Mouse (Mus musculus) lung, embryonic 14.5 days (tissue): ENCODE results near the gene Vmn1r222. TPM values are rescaled to one million over a fixed set of nuclear protein-coding genes. Genes with fewer than 3 reads are reported as not detected.
"Not testable (repeated sequence)": the region's sequence is repeated elsewhere in the genome, so short reads cannot be mapped to it uniquely, and the experiment has no call there.

Experiments used
- ATAC-seq: fragments of 200-750 bp; cut with Nextera tagmentation; 2 replicates; pipeline ENCODE4 v1.8.0; 2017; ENCODE audit warnings: mild to moderate bottlenecking, moderate TSS enrichment, moderate library complexity; ENCODE audit not compliant: insufficient read depth
- DNase-seq: peaks from one replicate; pipeline ENCODE4 v3.0.0-alpha.2; 2015
- H3K27ac ChIP-seq: fragments of 300-500 bp; sonication (generic); 2 replicates; pipeline ENCODE4 v1.5.1; 2014; ENCODE audit warnings: low read depth, mild to moderate bottlenecking, moderate library complexity
- H3K27me3 ChIP-seq: fragments of 300-500 bp; sonication (generic); 2 replicates; pipeline ENCODE4 v1.6.1; 2014; ENCODE audit warnings: low read length, control low read depth; ENCODE audit not compliant: insufficient read depth
- H3K36me3 ChIP-seq: fragments of 300-500 bp; sonication (generic); 2 replicates; pipeline ENCODE4 v1.6.1; 2014; ENCODE audit warnings: control low read depth; ENCODE audit not compliant: insufficient read depth
- H3K4me1 ChIP-seq: fragments of 300-500 bp; sonication (generic); 2 replicates; pipeline ENCODE4 v1.6.1; 2014; ENCODE audit warnings: antibody characterized with exemption, control low read depth; ENCODE audit not compliant: insufficient read depth
- H3K4me2 ChIP-seq: fragments of 300-500 bp; sonication (generic); 2 replicates; pipeline ENCODE4 v1.6.1; 2014; ENCODE audit warnings: mild to moderate bottlenecking
- H3K4me3 ChIP-seq: fragments of 300-500 bp; sonication (generic); 2 replicates; pipeline ENCODE4 v1.5.1; 2014; ENCODE audit warnings: low read depth, low read length
- H3K9ac ChIP-seq: fragments of 300-500 bp; sonication (generic); 2 replicates; pipeline ENCODE4 v1.6.1; 2014
- H3K9me3 ChIP-seq: fragments of 300-500 bp; sonication (generic); 2 replicates; pipeline ENCODE4 v1.6.1; 2016; ENCODE audit warnings: low read depth, low read length, control low read depth
- CTCF ChIP-seq: IDR thresholded peaks from 2 replicates; pipeline ENCODE4 v1.5.1; 2016; ENCODE audit warnings: antibody characterized with exemption, low read depth
- WGBS: fragments of 180-500 bp; shearing (Covaris S2); extraction: QIAGEN DNeasy Blood & Tissue Kit; methylation state at CpG from one replicate; pipeline ENCODE4 v1.1.7; 2014; 5-methylcytosine and 5-hydroxymethylcytosine counted together
- polyA plus RNA-seq: library from polyadenylated mRNA; unstranded; fragments of >200 nt; fragmentation: Nextera tagmentation; extraction: Ambion mirVana; gene quantifications from 2 replicates; pipeline ENCODE4 v1.2.1, GENCODE M21; 2014

Vmn1r222 gene
- polyA plus RNA-seq, 1 experiment from 2014 or later, result not detected

DNA sequence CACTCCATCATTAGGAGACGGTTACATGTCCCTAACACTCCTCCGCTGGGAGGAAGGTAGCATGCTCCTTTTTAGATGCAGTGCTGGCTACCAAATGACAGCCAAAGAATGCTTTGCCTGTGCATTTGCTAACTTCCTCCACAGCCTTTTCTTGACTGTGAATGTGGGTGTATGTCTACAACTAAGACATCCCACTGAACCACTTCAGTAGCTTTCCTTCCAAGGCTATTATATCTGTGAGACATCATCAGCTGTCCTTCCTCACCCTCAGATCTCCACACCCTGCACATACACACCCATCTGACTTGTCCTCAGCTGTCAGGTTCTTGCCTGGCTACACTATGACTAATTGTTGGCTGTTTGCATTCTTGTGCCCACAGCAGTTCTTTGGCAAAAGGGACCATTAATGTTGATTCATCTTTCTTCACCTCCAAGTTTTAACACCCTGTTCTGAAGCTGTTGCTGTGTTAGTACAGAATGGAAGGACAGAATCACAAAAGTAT, 22.9 kb upstream of the Vmn1r222 start:
- no peak for ATAC-seq
- no peak overlapping the region for H3K9ac ChIP-seq
- TF ChIP-seq CTCF, result no peak
- no peak for DNase-seq
- no peaks in the 10 kb centered on the region for H3K4me1 ChIP-seq
- H3K4me3 ChIP-seq, result no peak overlapping the region
- WGBS, result 76% methylated on average over 2 of the region's 2 CpGs
- H3K9me3 ChIP-seq, result no peaks in the 10 kb centered on the region
- no peak overlapping the region for H3K27ac ChIP-seq
- H3K27me3 ChIP-seq, result no peaks in the 10 kb centered on the region
- H3K36me3 ChIP-seq, result no peaks in the 10 kb centered on the region
- H3K4me2 ChIP-seq, result no peak overlapping the region

DNA sequence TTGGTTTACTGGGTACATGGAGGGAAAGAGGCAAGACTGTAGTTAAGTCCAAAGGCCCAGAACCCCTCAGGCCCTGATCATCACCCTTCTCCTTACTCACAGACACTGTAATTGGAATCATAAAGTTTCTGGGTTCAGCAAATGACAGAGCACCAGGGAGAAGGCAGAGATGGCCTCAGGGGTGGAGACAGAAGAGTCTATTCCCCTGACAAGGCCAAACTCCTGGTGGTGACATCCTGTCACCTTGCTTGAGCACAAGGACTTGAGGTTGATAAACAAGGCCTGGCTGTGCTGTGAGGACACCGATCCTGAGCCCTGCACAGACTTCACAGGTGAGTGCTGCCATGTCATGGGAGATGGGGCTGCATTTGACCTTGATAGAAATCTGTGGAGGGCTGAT, 11.1 kb upstream of the Vmn1r222 start, which contains the start of gene Vmn1r223:
Gene Vmn1r223 (plus strand): TSS at position 301 of the 400 bp plus-strand sequence.
- not testable (repeated sequence) for H3K4me1 ChIP-seq, H3K9ac ChIP-seq, H3K27me3 ChIP-seq, H3K4me3 ChIP-seq, H3K27ac ChIP-seq, H3K36me3 ChIP-seq, H3K4me2 ChIP-seq, DNase-seq, H3K9me3 ChIP-seq, ATAC-seq
- 68% methylated on average over 1 of the region's 1 CpGs for WGBS

DNA sequence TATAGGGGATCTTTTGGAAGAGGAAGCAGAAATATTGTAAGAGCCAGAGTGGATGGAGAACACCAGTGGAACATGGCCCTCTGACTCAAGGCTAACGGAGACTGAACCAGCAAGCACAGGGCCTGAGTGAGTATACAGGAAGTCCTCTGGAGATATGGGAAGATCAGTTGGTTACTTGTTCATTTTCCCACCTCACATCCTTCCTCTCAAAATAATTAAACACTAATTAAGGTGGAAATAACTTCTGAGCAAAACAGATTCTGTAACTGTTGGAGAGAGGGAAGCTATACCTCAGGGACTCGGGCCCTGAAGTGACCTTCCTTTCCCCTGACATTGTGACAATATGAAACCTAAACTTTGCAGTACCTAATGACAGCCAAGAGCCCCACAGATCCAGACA, 21.9 kb downstream of the Vmn1r222 start, which contains the start of gene Vmn1r221:
Gene Vmn1r221 (plus strand): TSS at position 301 of the 400 bp plus-strand sequence.
- H3K4me3 ChIP-seq, H3K4me1 ChIP-seq, DNase-seq, ATAC-seq, H3K36me3 ChIP-seq, H3K27ac ChIP-seq, H3K9me3 ChIP-seq, H3K9ac ChIP-seq, H3K27me3 ChIP-seq, H3K4me2 ChIP-seq: not testable (repeated sequence)
- WGBS, result 81% methylated on average over 2 of the region's 2 CpGs

DNA sequence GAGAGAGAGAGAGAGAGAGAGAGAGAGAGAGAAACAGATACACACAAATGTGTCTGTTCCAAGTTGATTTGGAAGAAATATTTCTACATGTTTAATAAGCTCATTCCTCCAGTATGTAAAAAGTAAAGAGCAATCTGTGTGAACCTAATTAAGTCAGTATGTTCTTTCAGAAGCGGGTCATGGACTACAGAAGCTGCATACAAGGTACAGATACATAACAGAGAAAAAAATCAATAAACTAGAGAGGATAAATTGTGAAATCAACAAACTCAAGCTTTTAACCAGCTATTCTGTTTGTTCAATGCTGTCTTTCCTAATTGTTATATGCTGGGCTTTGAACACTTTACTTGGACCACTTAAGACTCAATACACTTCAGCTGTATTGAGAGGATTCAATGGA, 31.9 kb downstream of the Vmn1r222 start:
- not testable (repeated sequence) for H3K36me3 ChIP-seq, H3K4me1 ChIP-seq, H3K9me3 ChIP-seq, DNase-seq, H3K4me2 ChIP-seq, H3K4me3 ChIP-seq, ATAC-seq, H3K27ac ChIP-seq, H3K9ac ChIP-seq, H3K27me3 ChIP-seq
- 59% methylated on average over 1 of the region's 1 CpGs for WGBS

DNA sequence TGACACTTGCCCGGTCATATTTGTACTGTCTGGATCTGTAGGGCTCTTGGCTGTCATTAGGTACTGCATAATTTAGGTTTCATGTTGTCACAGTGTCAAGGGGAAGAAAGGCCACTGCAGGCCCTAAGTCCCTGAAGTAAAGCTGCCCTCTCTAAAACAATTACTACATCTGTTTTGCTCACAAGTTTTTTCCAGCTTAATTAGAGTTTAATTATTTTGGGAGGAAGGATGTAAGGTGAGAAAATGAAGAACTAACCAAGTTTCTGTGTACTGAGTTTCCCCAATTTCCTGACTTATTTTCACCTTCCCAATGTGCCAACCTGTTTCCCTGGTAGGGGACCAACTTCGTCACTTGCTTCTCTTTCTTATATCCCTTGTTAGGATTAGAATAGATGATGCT, 47.9 kb downstream of the Vmn1r222 start, which contains the start of gene Vmn1r220:
Gene Vmn1r220 (minus strand): TSS at position 101 of the 400 bp plus-strand sequence.
- Histone ChIP-seq H3K4me3 (no peak within 1 kb of the TSS), H3K9me3 (no peaks in the 10 kb centered on the region; the same call in 1 of the 2 replicates), H3K4me1 (no peaks in the 10 kb centered on the region), H3K27ac (no peak within 1 kb of the TSS), H3K27me3 (no peaks in the 10 kb centered on the region), H3K9ac (no peak within 1 kb of the TSS), H3K4me2 (no peak within 1 kb of the TSS), H3K36me3 (no peaks in the 10 kb centered on the region)
- DNase-seq, result no peak
- WGBS, result 79% methylated on average over 2 of the region's 2 CpGs
- no peak for ATAC-seq
- no peak for TF ChIP-seq CTCF

Other genes starting within 250 kb of the Vmn1r222 start
- not detected in 2 replicates for gene Vmn1r213, start 228.3 kb downstream of the Vmn1r222 start, polyA plus RNA-seq
- not detected in 2 replicates for gene Vmn1r214, start 205.5 kb downstream of the Vmn1r222 start, polyA plus RNA-seq
- not detected in 2 replicates for gene Vmn1r215, start 167.9 kb downstream of the Vmn1r222 start, polyA plus RNA-seq
- gene Vmn1r217, start 117.7 kb downstream of the Vmn1r222 start, polyA plus RNA-seq, result not detected in 2 replicates
- gene Vmn1r218, start 102.8 kb downstream of the Vmn1r222 start, polyA plus RNA-seq, result not detected in 2 replicates
- gene Vmn1r219, start 76.6 kb downstream of the Vmn1r222 start, polyA plus RNA-seq, result 0.03 TPM in 1 of 2 replicates, not detected in the other
- gene Vmn1r220, start 48.0 kb downstream of the Vmn1r222 start, polyA plus RNA-seq, result not detected in 2 replicates
- not detected in 2 replicates for gene Vmn1r221, start 21.8 kb downstream of the Vmn1r222 start, polyA plus RNA-seq
- not detected in 2 replicates for gene Vmn1r223, start 11.2 kb upstream of the Vmn1r222 start, polyA plus RNA-seq
- 54.5 and 59.3 TPM in 2 replicates for gene Zfp322a, start 133.3 kb upstream of the Vmn1r222 start, polyA plus RNA-seq
- 12.7 and 13.5 TPM in 2 replicates for gene Abt1, start 187.9 kb upstream of the Vmn1r222 start, polyA plus RNA-seq
- 0.07 and 0.18 TPM in 2 replicates for gene Btn1a1, start 230.0 kb upstream of the Vmn1r222 start, polyA plus RNA-seq